Mouse (Mus musculus) retina, adult 2 months (tissue): Measurements from ENCODE around the gene Mettl14.
"Not testable (repeated sequence)": the region's sequence is repeated elsewhere in the genome, so short reads cannot be mapped to it uniquely, and the experiment has no call there.

Experiments
- DNase-seq: peaks from one replicate; pipeline ENCODE4 v3.0.0-alpha.2; 2012; ENCODE audit warnings: low read depth, low spot score

The Mettl14 gene

GRCm38 (mm10) chr3:123366820-123367219 is 19.1 kb downstream of the Mettl14 start:
- DNase-seq, result not testable (repeated sequence)

- DNase-seq, result no peak
These were observed 29.4 kb downstream of the Mettl14 start for GRCm38 (mm10) chr3:123356377-123356991.

DNA sequence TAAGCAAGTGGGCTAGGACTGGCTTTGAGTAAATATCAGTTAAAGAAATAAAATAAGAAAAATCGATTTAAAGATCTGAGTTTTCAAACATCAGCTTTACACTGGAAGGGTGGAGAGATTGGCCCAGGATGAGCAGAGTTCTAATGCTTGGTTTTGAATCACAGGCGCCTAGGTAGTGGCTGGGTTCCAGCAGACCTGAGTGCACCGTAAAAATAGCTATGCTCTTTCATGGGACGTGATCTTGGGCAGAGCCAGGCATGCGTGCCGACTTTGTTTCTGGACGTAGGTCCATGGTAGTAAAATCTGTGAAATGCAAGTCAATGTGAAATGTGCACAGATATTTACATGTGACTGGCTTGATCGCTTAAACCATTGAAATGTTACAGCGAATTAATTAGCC is 31.5 kb downstream of the Mettl14 start:
- no peak for DNase-seq

- DNase-seq, result no peak
These were observed 32.2 kb downstream of the Mettl14 start for GRCm38 (mm10) chr3:123353661-123354060.

GRCm38 (mm10) chr3:123353183-123353582 is 32.7 kb downstream of the Mettl14 start:
- peak; percentile 26 for DNase-seq

DNA sequence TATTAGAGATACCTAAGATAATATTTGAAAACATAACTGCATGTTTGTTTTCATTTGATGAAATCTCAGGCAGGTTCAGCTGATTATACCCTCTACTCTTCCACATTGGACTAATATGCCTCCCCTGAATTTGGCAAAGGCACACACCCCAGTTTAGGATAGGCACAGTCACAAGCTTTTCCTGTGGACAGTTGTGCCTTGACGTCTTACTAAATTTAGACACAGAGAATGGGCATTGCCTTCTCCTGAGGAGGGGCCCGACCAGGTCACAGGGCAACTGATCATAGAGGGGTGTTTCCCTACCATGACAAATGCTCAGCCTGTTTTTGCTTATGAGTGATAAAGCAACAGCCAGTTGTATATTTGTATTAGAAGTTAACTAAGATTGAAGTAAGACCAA is 34.4 kb downstream of the Mettl14 start:
- DNase-seq, result no peak

DNA sequence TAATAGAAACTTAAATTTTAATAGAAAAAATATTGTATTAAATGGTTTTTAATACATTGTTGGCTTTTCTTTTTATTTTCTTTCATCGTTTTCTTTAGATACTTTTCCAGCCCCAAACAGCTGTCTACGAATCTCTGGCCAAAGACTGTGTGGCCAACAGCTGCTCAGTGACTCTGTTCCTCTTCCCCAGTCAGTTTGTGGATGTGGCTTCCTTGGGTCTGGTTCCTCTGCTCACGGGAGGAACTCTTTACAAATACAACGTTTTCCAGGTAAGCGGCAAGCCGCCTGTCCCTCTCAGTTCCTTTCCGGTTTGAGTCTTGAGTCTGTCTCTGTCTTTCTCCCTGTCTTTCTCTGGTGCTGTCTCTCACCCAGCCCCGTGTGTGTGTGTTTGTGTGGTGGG is 35.3 kb downstream of the Mettl14 start:
- DNase-seq, result no peak

GRCm38 (mm10) chr3:123348080-123348802 is 37.7 kb downstream of the Mettl14 start:
- DNase-seq, result no peak

DNA sequence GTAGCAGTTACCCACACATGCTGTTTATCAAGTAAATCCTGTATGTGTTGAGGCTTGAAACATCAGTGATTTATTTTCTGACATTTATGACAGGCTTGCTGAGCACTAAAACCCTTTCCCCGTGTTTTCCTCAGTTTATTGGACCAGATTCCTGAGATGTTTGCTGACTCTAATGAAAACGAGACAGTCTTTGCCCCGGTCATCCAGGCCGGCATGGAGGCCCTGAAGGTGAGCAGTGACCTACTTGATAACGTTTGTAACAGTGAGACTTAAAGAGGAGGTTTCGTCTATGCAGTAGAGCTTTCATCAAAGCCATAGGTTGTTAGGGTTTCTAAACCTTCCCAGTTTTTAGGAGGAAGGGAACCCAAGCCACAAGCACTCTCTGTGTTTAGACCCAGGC is 42.2 kb downstream of the Mettl14 start:
- DNase-seq, result no peak

- DNase-seq, result no peak
These were observed 44.9 kb downstream of the Mettl14 start for GRCm38 (mm10) chr3:123341049-123341448.

GRCm38 (mm10) chr3:123338666-123339195 is 47.2 kb downstream of the Mettl14 start:
- DNase-seq, result no peak

DNA sequence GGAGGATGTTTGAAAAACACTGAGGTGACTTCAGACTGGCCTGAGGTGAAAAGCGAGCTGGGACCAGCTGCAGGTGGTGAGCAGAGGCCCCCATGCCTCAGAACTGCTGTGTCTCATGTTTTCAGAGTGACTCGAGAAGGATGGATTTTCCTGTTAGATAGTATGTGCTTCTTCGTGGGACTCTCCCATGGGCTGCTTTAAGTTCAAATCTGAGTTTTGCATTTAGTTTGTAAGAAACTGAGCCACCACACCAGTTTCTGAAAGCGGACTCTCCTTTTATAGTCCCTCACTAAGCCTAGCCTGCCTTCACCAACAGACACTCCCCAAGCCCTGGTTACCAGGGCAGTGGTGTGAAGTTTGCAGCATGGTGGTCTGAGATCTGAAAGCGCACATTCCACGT is 48.1 kb downstream of the Mettl14 start:
- DNase-seq, result no peak

GRCm38 (mm10) chr3:123336951-123337350 is 49.0 kb downstream of the Mettl14 start:
- no peak for DNase-seq

DNA sequence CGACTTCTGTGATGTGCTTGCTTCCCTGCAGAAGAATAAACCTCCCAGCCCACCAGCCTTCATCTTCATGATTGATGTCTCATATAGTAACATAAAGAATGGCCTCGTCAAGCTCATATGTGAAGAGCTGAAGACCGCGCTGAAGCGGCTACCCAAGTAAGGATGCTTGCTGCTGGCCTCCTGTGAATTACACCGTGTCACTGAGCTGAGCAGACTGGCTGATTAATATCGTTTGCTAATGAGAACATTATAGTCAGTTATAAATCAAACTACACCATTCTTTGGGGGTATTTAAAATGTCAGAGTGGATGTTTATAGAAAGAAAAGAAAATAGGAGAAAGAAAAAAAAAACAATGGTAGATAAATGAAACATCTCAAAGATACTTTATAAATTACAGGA is 49.5 kb downstream of the Mettl14 start:
- DNase-seq, result no peak

GRCm38 (mm10) chr3:123335480-123335879 is 50.4 kb downstream of the Mettl14 start:
- DNase-seq, result no peak

- no peak for DNase-seq
These were observed 51.0 kb downstream of the Mettl14 start for GRCm38 (mm10) chr3:123334947-123335346.

DNA sequence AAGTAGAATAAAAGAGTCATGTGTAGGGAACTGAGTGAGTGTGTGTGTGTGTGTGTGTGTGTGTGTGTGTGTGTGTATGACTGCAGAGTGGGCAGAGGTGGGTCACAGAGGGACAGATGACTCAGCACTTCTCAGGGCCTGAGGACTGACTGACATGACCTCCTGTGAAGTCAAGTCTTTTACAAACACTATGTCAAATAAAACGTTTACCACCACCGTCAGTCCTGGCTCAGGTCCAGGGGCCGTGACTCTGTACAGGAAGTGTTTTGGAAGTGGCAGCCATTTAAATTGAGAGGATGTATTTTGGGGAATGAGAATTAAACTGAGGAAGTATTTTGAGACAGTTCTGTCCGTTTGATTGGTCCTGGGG is 52.9 kb downstream of the Mettl14 start:
- DNase-seq, result no peak

DNA sequence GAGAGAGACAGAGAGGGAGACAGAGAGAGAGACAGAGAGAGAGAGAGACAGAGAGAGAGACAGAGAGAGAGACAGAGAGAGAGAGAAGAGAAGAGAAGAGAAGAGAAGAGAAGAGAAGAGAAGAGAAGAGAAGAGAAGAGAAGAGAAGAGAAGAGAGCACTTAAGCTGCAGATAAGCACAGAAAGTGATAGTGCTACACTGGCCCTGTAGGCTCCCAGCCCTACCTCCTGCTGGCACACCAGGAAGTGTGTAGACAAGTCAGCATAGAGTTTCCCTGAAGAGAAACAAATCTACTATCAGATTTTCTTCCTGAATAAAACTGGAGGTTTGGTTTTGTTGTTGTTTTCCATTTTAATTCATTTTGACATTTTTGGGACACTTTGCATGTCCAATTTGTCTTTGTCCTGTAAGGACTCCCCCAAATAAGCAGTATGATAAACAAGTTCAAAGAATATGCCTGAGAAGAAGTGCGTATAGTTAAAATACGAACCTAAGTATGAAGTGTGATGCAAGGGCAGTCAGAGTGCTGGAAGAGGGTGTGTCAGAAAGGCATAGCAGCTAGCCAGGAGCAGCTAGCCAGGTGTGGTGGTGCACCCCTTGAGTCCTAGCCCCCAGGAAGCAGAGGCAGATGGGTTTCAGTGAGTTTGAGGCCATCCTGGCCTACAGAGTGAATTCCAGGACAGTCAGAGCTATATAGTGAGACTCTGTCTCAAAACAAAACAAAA is 53.4 kb downstream of the Mettl14 start:
- DNase-seq, result no peak

GRCm38 (mm10) chr3:123330221-123330620 is 55.7 kb downstream of the Mettl14 start:
- no peak for DNase-seq

- no peak for DNase-seq
These were observed 56.7 kb downstream of the Mettl14 start for GRCm38 (mm10) chr3:123329251-123329650.

DNA sequence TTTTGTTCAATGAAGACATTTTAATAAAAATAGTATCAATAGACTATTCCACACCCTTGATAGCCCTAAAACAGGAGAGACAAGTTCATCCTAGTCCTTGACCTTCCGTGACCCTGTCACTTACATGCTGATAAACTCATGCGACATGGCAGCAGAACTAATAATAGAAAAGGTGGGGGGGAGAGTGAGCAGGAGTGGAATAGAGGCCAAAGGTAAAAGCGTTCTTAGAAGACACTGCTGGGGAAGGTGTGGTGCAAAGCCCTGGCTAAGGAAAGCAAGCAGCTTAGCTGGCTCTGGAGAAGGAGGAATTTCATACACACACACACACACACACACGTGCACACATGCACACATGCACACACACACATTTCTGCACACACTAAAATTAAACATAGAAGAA is 61.6 kb downstream of the Mettl14 start:
- no peak for DNase-seq

DNA sequence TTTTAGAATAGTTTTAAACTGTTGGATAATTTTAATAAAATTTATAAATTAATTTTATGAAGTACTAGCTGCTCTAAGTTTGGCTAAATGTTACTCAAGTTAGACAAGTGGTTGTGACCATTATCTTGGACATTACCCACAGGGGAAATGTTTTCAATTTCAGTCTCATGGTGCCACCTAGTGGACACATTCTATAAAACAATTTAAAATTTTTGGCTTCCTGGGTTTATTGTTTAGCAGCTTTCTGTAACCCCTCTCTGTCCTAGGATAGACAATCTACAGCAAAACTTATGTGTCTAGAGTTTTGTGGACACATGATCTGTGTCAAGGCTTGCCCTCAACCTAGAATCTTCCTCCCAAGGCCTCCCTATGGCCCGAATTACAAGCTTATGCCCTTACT is 63.8 kb downstream of the Mettl14 start:
- peak; percentile 30 for DNase-seq

DNA sequence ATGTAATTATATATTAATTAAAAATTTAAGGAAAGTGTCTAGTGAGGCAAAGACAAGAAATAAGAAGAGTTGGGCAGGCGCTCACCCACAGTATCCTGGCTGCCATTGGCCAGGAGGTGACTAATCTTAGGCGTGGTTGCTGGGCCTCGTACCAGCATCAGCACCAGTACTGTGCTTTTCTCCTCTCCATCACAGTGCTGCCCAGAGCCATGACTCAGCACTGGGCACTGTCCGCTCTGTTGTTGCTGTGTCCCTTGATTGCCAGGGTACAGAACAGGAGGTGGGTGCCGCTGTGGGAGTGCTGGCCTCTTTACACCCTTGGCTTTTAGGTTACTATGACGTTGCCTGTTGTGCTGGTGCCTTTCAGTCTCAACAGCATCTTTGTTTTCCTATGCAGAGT is 64.3 kb downstream of the Mettl14 start:
- no peak for DNase-seq
